Mouse (Mus musculus): ENCODE results near the gene Gm21987.

GRCm38 (mm10) chr16:38383683-38384082, 36.8 kb downstream of the Gm21987 start:
- TF ChIP-seq POLR2A (IDR thresholded peaks at IDR 0.05; ENCODE audit: borderline replicate concordance, extremely low read depth, low read depth, low read length) (no peak), CTCF (IDR thresholded peaks at IDR 0.05; ENCODE audit: insufficient read depth, low read length) (no peak)

All from lung, adult 2 months (tissue).